Mouse (Mus musculus) stomach, adult 2 months (tissue): ENCODE results near the gene Zfp574. TPM values are rescaled to one million over a fixed set of nuclear protein-coding genes. Genes with fewer than 3 reads are reported as not detected.

Experiments
- polyA plus RNA-seq: library from polyadenylated mRNA; depleted of rRNA; stranded (reverse); fragments of >200 nt; gene quantifications from 2 replicates; pipeline ENCODE4 v1.2.3, GENCODE M21; 2012; rRNA removed

Gene Zfp574
- polyA plus RNA-seq, result 22.3 and 26.9 TPM in 2 replicates

DNA sequence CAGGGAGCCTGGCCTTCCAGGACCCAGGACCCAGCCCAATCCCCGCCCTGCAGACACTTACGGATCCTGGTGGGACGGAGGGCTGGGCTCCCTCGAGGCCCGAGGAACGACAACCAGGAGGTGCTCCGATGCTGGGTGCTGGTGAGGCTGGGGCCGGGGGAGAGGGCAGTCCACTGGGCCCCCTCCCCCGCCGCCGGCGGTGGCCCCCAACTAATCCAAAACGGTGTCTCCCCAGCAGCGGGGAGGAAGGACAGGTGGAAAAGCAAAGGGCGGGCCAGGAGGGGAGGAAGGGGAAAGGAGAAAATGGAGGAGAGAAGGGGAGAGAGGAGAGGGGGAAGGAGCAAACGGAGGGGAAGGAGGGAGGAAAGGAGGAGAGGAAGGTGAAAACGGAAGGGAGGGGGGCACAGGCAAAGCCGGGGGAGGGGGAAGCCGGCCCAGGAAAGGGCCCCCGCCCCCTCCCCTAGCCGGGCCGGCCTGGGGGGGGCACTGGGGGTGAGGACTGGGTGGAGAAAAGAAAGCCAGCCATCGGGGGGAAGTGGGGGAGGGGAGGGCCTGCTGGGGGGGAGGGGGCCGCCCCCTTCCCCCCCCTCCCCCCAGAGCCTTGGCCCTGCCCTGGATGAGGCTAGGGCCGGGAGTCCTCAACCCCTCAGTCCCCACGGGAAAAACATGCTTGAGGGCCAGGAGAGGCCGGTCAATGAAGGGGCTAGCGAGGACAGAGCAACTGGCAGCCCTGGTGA is at the start of gene Zfp574, which contains the start of gene Grik5:
Gene Zfp574, plus strand, starts transcription at position 589 of the 737 bp plus-strand sequence.
Gene Grik5, minus strand, starts transcription at position 368 of the 737 bp plus-strand sequence.

Other genes with a start within 250 kb of the Zfp574 start
- 0.25 and 0.78 TPM in 2 replicates for gene Gm9844, start 210.4 kb upstream of the Zfp574 start, polyA plus RNA-seq
- not detected in 2 replicates for gene Lypd4, start 202.6 kb upstream of the Zfp574 start, polyA plus RNA-seq
- not detected in 2 replicates for gene Dmrtc2, start 202.5 kb upstream of the Zfp574 start, polyA plus RNA-seq
- 211 and 227 TPM in 2 replicates for gene Rps19, start 188.2 kb upstream of the Zfp574 start, polyA plus RNA-seq
- gene Cd79a, start 175.2 kb upstream of the Zfp574 start, polyA plus RNA-seq, result 0.43 and 0.72 TPM in 2 replicates
- 90.9 and 91.2 TPM in 2 replicates for gene Arhgef1, start 169.7 kb upstream of the Zfp574 start, polyA plus RNA-seq
- gene Gm4881, start 128.1 kb upstream of the Zfp574 start, polyA plus RNA-seq, result not detected in 2 replicates
- 348 and 466 TPM in 2 replicates for gene Rabac1, start 99.8 kb upstream of the Zfp574 start, polyA plus RNA-seq
- gene Atp1a3, start 66.6 kb upstream of the Zfp574 start, polyA plus RNA-seq, result 0.75 and 1.8 TPM in 2 replicates
- gene Grik5, start 221 bp upstream of the Zfp574 start, polyA plus RNA-seq, result 20.0 and 23.3 TPM in 2 replicates
- 0.43 and 0.74 TPM in 2 replicates for gene Pou2f2, start 107.2 kb downstream of the Zfp574 start, polyA plus RNA-seq
- 36.0 and 52.0 TPM in 2 replicates for gene Dedd2, start 148.0 kb downstream of the Zfp574 start, polyA plus RNA-seq
- 4.5 and 5.4 TPM in 2 replicates for gene Zfp526, start 148.9 kb downstream of the Zfp574 start, polyA plus RNA-seq
- gene Gsk3a, start 165.3 kb downstream of the Zfp574 start, polyA plus RNA-seq, result 56.6 and 57.3 TPM in 2 replicates
- 24.7 and 28.1 TPM in 2 replicates for gene Erf, start 178.2 kb downstream of the Zfp574 start, polyA plus RNA-seq
- gene Cic, start 195.1 kb downstream of the Zfp574 start, polyA plus RNA-seq, result 34.1 and 42.6 TPM in 2 replicates
- gene Pafah1b3, start 225.4 kb downstream of the Zfp574 start, polyA plus RNA-seq, result 83.7 and 97.6 TPM in 2 replicates
- gene Prr19, start 228.8 kb downstream of the Zfp574 start, polyA plus RNA-seq, result not detected in 2 replicates
- gene Tmem145, start 233.5 kb downstream of the Zfp574 start, polyA plus RNA-seq, result 0.70 and 1.0 TPM in 2 replicates
- 17.0 and 17.9 TPM in 2 replicates for gene Megf8, start 244.6 kb downstream of the Zfp574 start, polyA plus RNA-seq